Mouse (Mus musculus): Measurements from ENCODE around the gene Tmtc2. TPM values are rescaled to one million over a fixed set of nuclear protein-coding genes. Genes with fewer than 3 reads are reported as not detected.

Tmtc2 gene
- polyA plus RNA-seq, 1 experiment from 2014 or later = 8.1 TPM

GRCm38 (mm10) chr10:105200092-105200491 lies 374.2 kb downstream of the Tmtc2 start:
- no peak overlapping the region for H3K4me3 ChIP-seq (replicated peaks; ENCODE audit: low read depth, low read length)
- H3K4me2 ChIP-seq (ENCODE audit: low read length) = no peak overlapping the region
- peak; percentile 61; the same call in 1 of the 2 replicates for ATAC-seq (ENCODE audit: low FRiP score, low TSS enrichment)
- H3K27ac ChIP-seq (replicated peaks; ENCODE audit: low read depth, low read length) = 0 out of 2 replicates have a peak overlapping the region, but pooled peaks have one; percentile 39
- H3K9me3 ChIP-seq (ENCODE audit: control insufficient read depth, low read length) = no peaks in the 10 kb centered on the region
- no peaks in the 10 kb centered on the region for H3K36me3 ChIP-seq (ENCODE audit: control insufficient read depth, insufficient read depth, low read length)
- DNase-seq = peak; percentile 45
- 5% methylated on average over 4 of the region's 4 CpGs for WGBS
- peaks cover 18% of the 10 kb centered on the region; the same call in 1 of the 2 replicates for H3K4me1 ChIP-seq (ENCODE audit: control insufficient read depth, insufficient read depth, low read length)
- no peak overlapping the region for H3K9ac ChIP-seq (replicated peaks; ENCODE audit: low read length)
- no peaks in the 10 kb centered on the region for H3K27me3 ChIP-seq (ENCODE audit: control insufficient read depth, insufficient read depth, low read length)

GRCm38 (mm10) chr10:105199515-105199914 lies 374.7 kb downstream of the Tmtc2 start:
- H3K4me3 ChIP-seq (replicated peaks; ENCODE audit: low read depth, low read length) = no peak overlapping the region
- no peak for ATAC-seq (ENCODE audit: low FRiP score, low TSS enrichment)

GRCm38 (mm10) chr10:105195377-105195776 lies 378.9 kb downstream of the Tmtc2 start:
- no peak for DNase-seq
- H3K9me3 ChIP-seq (ENCODE audit: control insufficient read depth, low read length) = no peaks in the 10 kb centered on the region
- no peak overlapping the region for H3K9ac ChIP-seq (replicated peaks; ENCODE audit: low read length)
- ATAC-seq (ENCODE audit: low FRiP score, low TSS enrichment) = no peak
- H3K4me1 ChIP-seq (ENCODE audit: control insufficient read depth, insufficient read depth, low read length) = peaks cover 7% of the 10 kb centered on the region; the same call in 1 of the 2 replicates
- H3K4me2 ChIP-seq (ENCODE audit: low read length) = no peak overlapping the region
- H3K36me3 ChIP-seq (ENCODE audit: control insufficient read depth, insufficient read depth, low read length) = no peaks in the 10 kb centered on the region
- H3K27ac ChIP-seq (replicated peaks; ENCODE audit: low read depth, low read length) = no peak overlapping the region
- no peaks in the 10 kb centered on the region for H3K27me3 ChIP-seq (ENCODE audit: control insufficient read depth, insufficient read depth, low read length)
- H3K4me3 ChIP-seq (replicated peaks; ENCODE audit: low read depth, low read length) = no peak overlapping the region
- WGBS = 89% methylated on average over 2 of the region's 2 CpGs

More at GRCm38 (mm10) chr10:105199515-105199914, 374.7 kb downstream of the Tmtc2 start:
- no peaks in the 10 kb centered on the region for H3K27me3 ChIP-seq (ENCODE audit: control insufficient read depth, insufficient read depth, low read length)
- no peak overlapping the region for H3K9ac ChIP-seq (replicated peaks; ENCODE audit: low read length)
- no peak overlapping the region for H3K4me2 ChIP-seq (ENCODE audit: low read length)
- WGBS = 35% methylated on average over 5 of the region's 5 CpGs
- H3K4me1 ChIP-seq (ENCODE audit: control insufficient read depth, insufficient read depth, low read length) = peaks cover 18% of the 10 kb centered on the region; the same call in 1 of the 2 replicates
- no peak for DNase-seq
- no peaks in the 10 kb centered on the region for H3K36me3 ChIP-seq (ENCODE audit: control insufficient read depth, insufficient read depth, low read length)
- H3K27ac ChIP-seq (replicated peaks; ENCODE audit: low read depth, low read length) = 0 out of 2 replicates have a peak overlapping the region, but pooled peaks have one; percentile 39
- no peaks in the 10 kb centered on the region for H3K9me3 ChIP-seq (ENCODE audit: control insufficient read depth, low read length)

- H3K27me3 ChIP-seq (ENCODE audit: control insufficient read depth, insufficient read depth, low read length) = no peaks in the 10 kb centered on the region
- ATAC-seq (ENCODE audit: low FRiP score, low TSS enrichment) (no peak), DNase-seq (no peak)
- H3K4me2 ChIP-seq (ENCODE audit: low read length) = no peak overlapping the region
- 73% methylated on average over 4 of the region's 4 CpGs for WGBS
- no peaks in the 10 kb centered on the region for H3K9me3 ChIP-seq (ENCODE audit: control insufficient read depth, low read length)
- H3K4me3 ChIP-seq (replicated peaks; ENCODE audit: low read depth, low read length) = no peak overlapping the region
- H3K27ac ChIP-seq (replicated peaks; ENCODE audit: low read depth, low read length) = no peak overlapping the region
- H3K36me3 ChIP-seq (ENCODE audit: control insufficient read depth, insufficient read depth, low read length) = no peaks in the 10 kb centered on the region
- no peak overlapping the region for H3K9ac ChIP-seq (replicated peaks; ENCODE audit: low read length)
- H3K4me1 ChIP-seq (ENCODE audit: control insufficient read depth, insufficient read depth, low read length) = no peaks in the 10 kb centered on the region
Observed at GRCm38 (mm10) chr10:105193756-105194460, 380.3 kb downstream of the Tmtc2 start.

- Histone ChIP-seq H3K9me3 (ENCODE audit: control insufficient read depth, low read length) (no peaks in the 10 kb centered on the region), H3K4me3 (replicated peaks; ENCODE audit: low read depth, low read length) (no peak overlapping the region), H3K36me3 (ENCODE audit: control insufficient read depth, insufficient read depth, low read length) (no peaks in the 10 kb centered on the region), H3K9ac (replicated peaks; ENCODE audit: low read length) (no peak overlapping the region), H3K27me3 (ENCODE audit: control insufficient read depth, insufficient read depth, low read length) (no peaks in the 10 kb centered on the region), H3K4me1 (ENCODE audit: control insufficient read depth, insufficient read depth, low read length) (no peaks in the 10 kb centered on the region), H3K27ac (replicated peaks; ENCODE audit: low read depth, low read length) (no peak overlapping the region), H3K4me2 (ENCODE audit: low read length) (no peak overlapping the region)
- ATAC-seq (ENCODE audit: low FRiP score, low TSS enrichment) (no peak), DNase-seq (no peak)
- WGBS = 97% methylated on average over 2 of the region's 2 CpGs
Observed at GRCm38 (mm10) chr10:105192071-105192470, 382.2 kb downstream of the Tmtc2 start.

GRCm38 (mm10) chr10:105189746-105190145 lies 384.5 kb downstream of the Tmtc2 start:
- Histone ChIP-seq H3K27ac (replicated peaks; ENCODE audit: low read depth, low read length) (no peak overlapping the region), H3K9me3 (ENCODE audit: control insufficient read depth, low read length) (no peaks in the 10 kb centered on the region), H3K36me3 (ENCODE audit: control insufficient read depth, insufficient read depth, low read length) (no peaks in the 10 kb centered on the region), H3K27me3 (ENCODE audit: control insufficient read depth, insufficient read depth, low read length) (no peaks in the 10 kb centered on the region), H3K4me2 (ENCODE audit: low read length) (no peak overlapping the region), H3K4me3 (replicated peaks; ENCODE audit: low read depth, low read length) (no peak overlapping the region), H3K4me1 (ENCODE audit: control insufficient read depth, insufficient read depth, low read length) (no peaks in the 10 kb centered on the region), H3K9ac (replicated peaks; ENCODE audit: low read length) (no peak overlapping the region)
- WGBS = 25% methylated on average over 4 of the region's 4 CpGs
- no peak for DNase-seq
- ATAC-seq (ENCODE audit: low FRiP score, low TSS enrichment) = no peak

GRCm38 (mm10) chr10:105186636-105187035 lies 387.6 kb downstream of the Tmtc2 start:
- H3K27ac ChIP-seq (replicated peaks; ENCODE audit: low read depth, low read length) = no peak overlapping the region
- WGBS = 97% methylated on average over 5 of the region's 5 CpGs
- no peak overlapping the region for H3K4me2 ChIP-seq (ENCODE audit: low read length)
- no peaks in the 10 kb centered on the region for H3K4me1 ChIP-seq (ENCODE audit: control insufficient read depth, insufficient read depth, low read length)
- H3K4me3 ChIP-seq (replicated peaks; ENCODE audit: low read depth, low read length) = no peak overlapping the region
- DNase-seq (no peak), ATAC-seq (ENCODE audit: low FRiP score, low TSS enrichment) (no peak)
- no peaks in the 10 kb centered on the region for H3K36me3 ChIP-seq (ENCODE audit: control insufficient read depth, insufficient read depth, low read length)
- no peaks in the 10 kb centered on the region for H3K9me3 ChIP-seq (ENCODE audit: control insufficient read depth, low read length)
- H3K9ac ChIP-seq (replicated peaks; ENCODE audit: low read length) = no peak overlapping the region
- H3K27me3 ChIP-seq (ENCODE audit: control insufficient read depth, insufficient read depth, low read length) = no peaks in the 10 kb centered on the region

- ATAC-seq (ENCODE audit: low FRiP score, low TSS enrichment) = no peak
- Histone ChIP-seq H3K4me2 (ENCODE audit: low read length) (no peak overlapping the region), H3K27ac (replicated peaks; ENCODE audit: low read depth, low read length) (no peak overlapping the region), H3K4me3 (replicated peaks; ENCODE audit: low read depth, low read length) (no peak overlapping the region), H3K4me1 (ENCODE audit: control insufficient read depth, insufficient read depth, low read length) (no peaks in the 10 kb centered on the region), H3K9me3 (ENCODE audit: control insufficient read depth, low read length) (no peaks in the 10 kb centered on the region), H3K9ac (replicated peaks; ENCODE audit: low read length) (no peak overlapping the region), H3K36me3 (ENCODE audit: control insufficient read depth, insufficient read depth, low read length) (no peaks in the 10 kb centered on the region), H3K27me3 (ENCODE audit: control insufficient read depth, insufficient read depth, low read length) (no peaks in the 10 kb centered on the region)
- whole genome bisulfite sequencing = 86% methylated on average over 5 of the region's 5 CpGs
- DNase-seq = no peak
Observed at GRCm38 (mm10) chr10:105168443-105169102, 405.7 kb downstream of the Tmtc2 start.

GRCm38 (mm10) chr10:105165291-105165690 lies 409.0 kb downstream of the Tmtc2 start:
- no peaks in the 10 kb centered on the region for H3K9me3 ChIP-seq (ENCODE audit: control insufficient read depth, low read length)
- WGBS = 95% methylated on average over 5 of the region's 5 CpGs

More at GRCm38 (mm10) chr10:105165291-105165690, 409.0 kb downstream of the Tmtc2 start:
- Histone ChIP-seq H3K27ac (replicated peaks; ENCODE audit: low read depth, low read length) (no peak overlapping the region), H3K9ac (replicated peaks; ENCODE audit: low read length) (no peak overlapping the region), H3K4me3 (replicated peaks; ENCODE audit: low read depth, low read length) (no peak overlapping the region), H3K36me3 (ENCODE audit: control insufficient read depth, insufficient read depth, low read length) (no peaks in the 10 kb centered on the region), H3K27me3 (ENCODE audit: control insufficient read depth, insufficient read depth, low read length) (no peaks in the 10 kb centered on the region), H3K4me2 (ENCODE audit: low read length) (no peak overlapping the region), H3K4me1 (ENCODE audit: control insufficient read depth, insufficient read depth, low read length) (no peaks in the 10 kb centered on the region)
- DNase-seq (no peak), ATAC-seq (ENCODE audit: low FRiP score, low TSS enrichment) (no peak)
